Mouse (Mus musculus) embryonic fibroblast, embryonic 13.5 days (primary cell): ENCODE data around the gene Nhlrc2.

ENCODE experiments used
- CTCF ChIP-seq: IDR thresholded peaks from 2 replicates; pipeline ENCODE4 v1.5.1; 2011; ENCODE audit warnings: mild to moderate bottlenecking, control low read depth, low read length, moderate library complexity, borderline replicate concordance; ENCODE audit not compliant: insufficient read depth
- POLR2A ChIP-seq: IDR thresholded peaks from 2 replicates; pipeline ENCODE4 v1.6.1; 2011; ENCODE audit warnings: low read depth, mild to moderate bottlenecking, control low read depth, low read length, moderate library complexity

DNA sequence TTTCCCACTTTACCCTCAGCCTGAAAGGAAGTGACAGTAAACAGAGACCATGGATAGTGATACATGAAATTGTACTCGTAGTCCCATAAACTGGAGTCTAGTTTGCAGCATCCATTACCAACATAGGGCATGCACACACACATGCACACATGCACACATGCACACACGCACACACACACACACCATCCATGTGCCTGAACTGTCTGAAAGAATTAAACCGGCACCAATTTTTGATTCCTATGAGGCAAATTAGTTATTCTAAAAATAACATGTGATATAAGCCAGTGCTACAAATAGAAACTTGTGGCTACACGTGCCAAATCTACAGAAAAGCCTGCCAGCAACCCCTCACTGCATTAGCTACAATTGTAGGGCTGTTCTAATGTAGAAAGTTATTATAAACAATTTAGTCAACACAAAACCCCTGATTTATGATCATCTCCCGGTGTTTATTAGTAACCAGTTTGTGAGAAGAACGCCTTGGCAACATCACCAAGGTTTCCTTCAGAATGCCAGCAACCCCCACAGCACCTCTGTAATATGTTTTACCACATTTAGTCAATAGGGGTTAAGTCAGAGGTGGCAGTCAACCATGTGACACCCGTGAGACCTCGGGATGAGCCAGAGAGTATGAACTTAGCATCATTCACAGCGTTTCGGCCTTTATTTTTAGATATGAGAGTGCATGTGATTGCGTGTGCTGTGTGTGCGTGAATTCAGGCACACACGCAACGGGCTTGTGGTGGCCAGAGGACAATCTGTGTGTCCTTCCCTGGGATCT is 14.6 kb upstream of the Nhlrc2 start:
- no peak for TF ChIP-seq CTCF
- no peak for TF ChIP-seq POLR2A
